Mouse (Mus musculus) ES-E14 (cell line): ENCODE measurements around the gene Cmas. TPM values are rescaled to one million over a fixed set of nuclear protein-coding genes. Genes with fewer than 3 reads are reported as not detected.

Experiments used
- DNase-seq: peaks from one replicate; pipeline ENCODE4 v3.0.0-alpha.2; 2013; ENCODE audit warnings: low read depth, low spot score
- H3K27ac ChIP-seq: 2 replicates; pipeline ENCODE4 v1.5.1; 2012; ENCODE audit warnings: low read depth, mild to moderate bottlenecking, low read length, moderate library complexity, mixed read lengths; ENCODE audit not compliant: poor library complexity, insufficient read depth, severe bottlenecking
- H3K36me3 ChIP-seq: 2 replicates; pipeline ENCODE4 v1.6.1; 2012; ENCODE audit warnings: mild to moderate bottlenecking, low read length, moderate library complexity, mixed read lengths; ENCODE audit not compliant: control insufficient read depth, poor library complexity, insufficient read depth, severe bottlenecking
- H3K4me1 ChIP-seq, 2 experiments: fragments of 150-350 bp in 1 of 2; sonication (generic) in 1 of 2; 2 replicates each; pipeline ENCODE4 v1.6.1; 2012; ENCODE audit warnings: low read length in 2 of 2, mild to moderate bottlenecking in 1 of 2, mixed read lengths in 1 of 2; ENCODE audit not compliant: control insufficient read depth in 2 of 2, insufficient read depth in 2 of 2, poor library complexity in 1 of 2
- H3K4me3 ChIP-seq, 2 experiments: fragments of 150-350 bp in 1 of 2; sonication (generic) in 1 of 2; 2 replicates each; pipeline ENCODE4 v1.5.1; 2012; ENCODE audit warnings: low read length in 2 of 2, low read depth in 1 of 2, mild to moderate bottlenecking in 1 of 2, mixed read lengths in 1 of 2; ENCODE audit not compliant: insufficient read depth in 1 of 2, poor library complexity in 1 of 2, severe bottlenecking in 1 of 2
- H3K9ac ChIP-seq: 2 replicates; pipeline ENCODE4 v1.6.1; 2012; ENCODE audit warnings: low read depth, mild to moderate bottlenecking, low read length, mixed read lengths; ENCODE audit not compliant: poor library complexity, insufficient read depth, severe bottlenecking
- H3K9me3 ChIP-seq: fragments of 150-350 bp; sonication (generic); 2 replicates; pipeline ENCODE4 v1.6.1; 2012; ENCODE audit warnings: low read depth, mild to moderate bottlenecking, low read length; ENCODE audit not compliant: control insufficient read depth, insufficient read depth
- CHD2 ChIP-seq: IDR thresholded peaks from 2 replicates; pipeline ENCODE4 v1.6.1; 2014; ENCODE audit warnings: mild to moderate bottlenecking, low read depth, low read length, inconsistent platforms
- HCFC1 ChIP-seq: IDR thresholded peaks from 2 replicates; pipeline ENCODE4 v1.6.1; 2012; ENCODE audit warnings: low read length, inconsistent platforms, borderline replicate concordance; ENCODE audit not compliant: insufficient read depth
- MAFK ChIP-seq: IDR thresholded peaks from 2 replicates; pipeline ENCODE4 v1.6.1; 2014; ENCODE audit warnings: mild to moderate bottlenecking, low read depth, low read length, inconsistent platforms; ENCODE audit not compliant: insufficient read depth
- ZC3H11A ChIP-seq: IDR thresholded peaks from 2 replicates; pipeline ENCODE4 v1.6.1; 2012; ENCODE audit warnings: low read depth, mild to moderate bottlenecking, inconsistent platforms, low read length, borderline replicate concordance
- ZNF384 ChIP-seq: IDR thresholded peaks from 2 replicates; pipeline ENCODE4 v1.6.1; 2012; ENCODE audit warnings: low read depth, low read length, inconsistent platforms
- in situ Hi-C, 2 experiments: fragments of 600-800 bp; cut with MboI; formaldehyde crosslinking; loops; one replicate each; pipeline ENCODE4 v1.15.1; 2025; ENCODE audit warnings: low sequenced_read_pairs in 2 of 2, inconsistent platforms in 1 of 2; ENCODE audit not compliant: unreplicated experiment in 2 of 2
- total RNA-seq: library from RNA; depleted of rRNA; stranded (reverse); fragments of 300-350 nt; gene quantifications from 2 replicates; pipeline ENCODE4 v1.2.3, GENCODE M21; 2012

Gene Cmas
- total RNA-seq, 1 experiment, result 61.0 TPM

GRCm38 (mm10) chr6:142799704-142800374, 43.4 kb downstream of the Cmas start:
- H3K27ac ChIP-seq, result no peak overlapping the region

GRCm38 (mm10) chr6:142801687-142802086, 45.2 kb downstream of the Cmas start:
- Histone ChIP-seq H3K27ac (no peak overlapping the region), H3K4me3 (no peak overlapping the region), H3K36me3 (no peaks in the 10 kb centered on the region), H3K4me1 (no peaks in the 10 kb centered on the region), H3K9ac (no peak overlapping the region), H3K9me3 (no peaks in the 10 kb centered on the region)
- in situ Hi-C loops, result no loop called here
- TF ChIP-seq ZNF384 (no peak), CHD2 (no peak), HCFC1 (no peak), MAFK (no peak), ZC3H11A (no peak)
- no peak for DNase-seq

More at GRCm38 (mm10) chr6:142799704-142800374, 43.4 kb downstream of the Cmas start:
- Histone ChIP-seq H3K36me3 (no peaks in the 10 kb centered on the region), H3K9me3 (no peaks in the 10 kb centered on the region), H3K9ac (no peak overlapping the region), H3K4me1 (no peaks in the 10 kb centered on the region), H3K4me3 (no peak overlapping the region)
- no peak for DNase-seq
- no peak for TF ChIP-seq HCFC1
- TF ChIP-seq CHD2, result no peak
- TF ChIP-seq ZC3H11A, result no peak
- no peak for TF ChIP-seq MAFK
- no peak for TF ChIP-seq ZNF384
- in situ Hi-C loops, result no loop called here

- H3K4me1 ChIP-seq, result no peaks in the 10 kb centered on the region
- H3K27ac ChIP-seq, result no peak overlapping the region
- in situ Hi-C loops, result no loop called here
- no peak for TF ChIP-seq HCFC1
- TF ChIP-seq ZNF384, result no peak
- TF ChIP-seq MAFK, result no peak
- no peak for TF ChIP-seq CHD2
- TF ChIP-seq ZC3H11A, result no peak
- no peak for DNase-seq
- H3K9ac ChIP-seq, result no peak overlapping the region
- H3K4me3 ChIP-seq, result no peak overlapping the region
- no peaks in the 10 kb centered on the region for H3K9me3 ChIP-seq
- H3K36me3 ChIP-seq, result no peaks in the 10 kb centered on the region
These were observed 46.4 kb downstream of the Cmas start for GRCm38 (mm10) chr6:142802617-142803525.

- Histone ChIP-seq H3K9ac (no peak within 1 kb of the TSS), H3K4me3 (no peak within 1 kb of the TSS), H3K4me1 (peaks cover 0 to 2% of the 10 kb centered on the region in 2 experiments; a peak in 1 of 4 replicates), H3K27ac (no peak within 1 kb of the TSS), H3K9me3 (no peaks in the 10 kb centered on the region), H3K36me3 (no peaks in the 10 kb centered on the region)
- no peak for DNase-seq
- TF ChIP-seq MAFK (no peak), CHD2 (no peak), HCFC1 (no peak), ZC3H11A (no peak), ZNF384 (no peak)
- in situ Hi-C loops, result no loop called here
These were observed 47.9 kb downstream of the Cmas start, which contains the start of gene Sult6b2 for GRCm38 (mm10) chr6:142804402-142804801. Gene Sult6b2, minus strand, starts transcription at chr6:142804502.
